Mouse (Mus musculus): ENCODE measurements around the gene Mt2.

DNA sequence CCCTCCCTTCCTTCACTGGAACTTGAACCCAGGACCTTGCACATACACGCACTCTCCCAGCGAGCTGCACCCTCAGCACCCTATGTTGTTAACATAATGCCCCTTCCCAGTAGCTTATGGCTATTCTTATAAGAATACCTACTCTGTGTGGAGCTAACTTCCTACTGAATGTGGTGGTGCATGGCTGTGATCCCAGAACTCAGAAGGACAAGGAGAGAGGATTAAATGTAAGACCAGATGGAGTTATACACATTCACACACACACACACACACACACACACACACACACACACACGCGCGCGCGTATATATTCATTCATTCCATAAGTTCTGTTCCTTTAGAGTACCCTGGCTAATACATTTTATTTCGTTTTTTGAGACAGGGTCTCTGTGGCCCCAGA lies 33.8 kb downstream of the Mt2 start:
- TF ChIP-seq GATA1 (IDR thresholded peaks at IDR 0.05; ENCODE audit: borderline replicate concordance, low read length) (no peak), FLI1 (IDR thresholded peaks at IDR 0.05; ENCODE audit: low read length) (no peak)

Measured in megakaryocyte, embryonic 14.5 days (primary cell).